Mouse (Mus musculus) spleen, adult 2 months (tissue): Measurements from ENCODE around the gene Stx2.

Experiments used
- CTCF ChIP-seq: fragments of 200-500 bp; IDR thresholded peaks from 2 replicates; pipeline ENCODE4 v1.5.1; 2011; ENCODE audit warnings: mild to moderate bottlenecking, inconsistent platforms; ENCODE audit not compliant: insufficient read depth, insufficient read length, insufficient replicate concordance; ENCODE audit errors: extremely low read depth
- POLR2A ChIP-seq: fragments of 200-500 bp; IDR thresholded peaks from 2 replicates; pipeline ENCODE4 v1.6.1; 2011; ENCODE audit warnings: low read depth, low read length, inconsistent platforms

DNA sequence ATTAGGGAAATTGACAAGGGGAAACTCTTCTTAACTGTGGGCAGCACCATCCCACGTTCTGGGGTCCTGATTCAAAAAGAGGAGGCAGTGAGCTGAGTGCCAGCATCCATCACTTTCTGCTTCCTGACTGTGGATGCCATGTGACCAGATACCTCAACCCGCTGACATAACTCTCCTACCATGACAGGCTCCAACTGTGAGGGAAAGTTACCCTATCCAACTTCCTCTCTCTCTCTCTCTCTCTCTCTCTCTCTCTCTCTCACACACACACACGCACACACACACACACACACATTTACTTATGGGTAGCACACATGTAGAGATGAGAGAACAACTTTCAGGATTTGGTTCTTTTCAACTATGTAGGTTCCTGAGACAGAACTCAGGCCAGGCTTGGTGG lies 1.2 kb upstream of the Stx2 start:
- no peak for TF ChIP-seq CTCF
- no peak for TF ChIP-seq POLR2A
